Mouse (Mus musculus) heart, embryonic 14.5 days (tissue): ENCODE data around the gene Slc15a4. TPM values are rescaled to one million over a fixed set of nuclear protein-coding genes. Genes with fewer than 3 reads are reported as not detected.

Experiments used
- ATAC-seq: fragments of 200-750 bp; cut with Nextera tagmentation; 2 replicates; pipeline ENCODE4 v1.8.0; 2017; ENCODE audit warnings: low read depth, moderate TSS enrichment; ENCODE audit not compliant: insufficient number of reproducible peaks, insufficient read depth, low FRiP score
- H3K27ac ChIP-seq, 2 experiments: fragments of 200-500 bp in 1 of 2; fragments of 300-500 bp in 1 of 2; sonication (generic) in 1 of 2; replicated peaks in 1 of 2; 2 replicates each; pipeline ENCODE4 v1.5.1; 2012 to 2014; ENCODE audit warnings: low read depth in 2 of 2, low read length in 2 of 2, control low read depth in 1 of 2, mild to moderate bottlenecking in 1 of 2, mixed read lengths in 1 of 2; ENCODE audit not compliant: control insufficient read depth in 1 of 2, insufficient read depth in 1 of 2
- H3K27me3 ChIP-seq: fragments of 300-500 bp; sonication (generic); 2 replicates; pipeline ENCODE4 v1.6.1; 2014; ENCODE audit warnings: mild to moderate bottlenecking, low read length, control low read depth; ENCODE audit not compliant: control insufficient read depth, insufficient read depth
- H3K36me3 ChIP-seq: fragments of 300-500 bp; sonication (generic); 2 replicates; pipeline ENCODE4 v1.6.1; 2014; ENCODE audit warnings: mild to moderate bottlenecking, control low read depth, low read length, mixed read lengths; ENCODE audit not compliant: control insufficient read depth, insufficient read depth
- H3K4me1 ChIP-seq, 2 experiments: fragments of 200-500 bp in 1 of 2; fragments of 300-500 bp in 1 of 2; sonication (generic) in 1 of 2; 2 replicates each; pipeline ENCODE4 v1.6.1; 2012 to 2014; ENCODE audit warnings: low read length in 2 of 2, control low read depth in 1 of 2, mixed read lengths in 1 of 2; ENCODE audit not compliant: control insufficient read depth in 2 of 2, insufficient read depth in 2 of 2
- H3K4me2 ChIP-seq: fragments of 300-500 bp; sonication (generic); 2 replicates; pipeline ENCODE4 v1.6.1; 2014; ENCODE audit warnings: mild to moderate bottlenecking, low read length
- H3K4me3 ChIP-seq, 2 experiments: fragments of 200-500 bp in 1 of 2; fragments of 300-500 bp in 1 of 2; sonication (generic) in 1 of 2; 2 replicates each; pipeline ENCODE4 v1.5.1; 2012 to 2014; ENCODE audit warnings: low read length in 2 of 2, mild to moderate bottlenecking in 2 of 2, control low read depth in 1 of 2, low read depth in 1 of 2, moderate library complexity in 1 of 2; ENCODE audit not compliant: control insufficient read depth in 1 of 2, insufficient read depth in 1 of 2
- H3K9ac ChIP-seq: fragments of 300-500 bp; sonication (generic); 2 replicates; pipeline ENCODE4 v1.6.1; 2014; ENCODE audit warnings: mild to moderate bottlenecking, low read length
- H3K9me3 ChIP-seq: fragments of 300-500 bp; sonication (generic); 2 replicates; pipeline ENCODE4 v1.6.1; 2016; ENCODE audit warnings: low read length, control low read depth; ENCODE audit not compliant: control insufficient read depth
- WGBS: fragments of 180-500 bp; shearing (Covaris S2); extraction: QIAGEN DNeasy Blood & Tissue Kit; methylation state at CpG from one replicate; pipeline ENCODE4 v1.1.7; 2014; 5-methylcytosine and 5-hydroxymethylcytosine counted together
- polyA plus RNA-seq: library from polyadenylated mRNA; unstranded; fragments of >200 nt; fragmentation: Nextera tagmentation; extraction: Ambion mirVana; gene quantifications from 2 replicates; pipeline ENCODE4 v1.2.1, GENCODE M21; 2014

Gene Slc15a4
- polyA plus RNA-seq, 1 experiment from 2014 or later, result 14.2 TPM

DNA sequence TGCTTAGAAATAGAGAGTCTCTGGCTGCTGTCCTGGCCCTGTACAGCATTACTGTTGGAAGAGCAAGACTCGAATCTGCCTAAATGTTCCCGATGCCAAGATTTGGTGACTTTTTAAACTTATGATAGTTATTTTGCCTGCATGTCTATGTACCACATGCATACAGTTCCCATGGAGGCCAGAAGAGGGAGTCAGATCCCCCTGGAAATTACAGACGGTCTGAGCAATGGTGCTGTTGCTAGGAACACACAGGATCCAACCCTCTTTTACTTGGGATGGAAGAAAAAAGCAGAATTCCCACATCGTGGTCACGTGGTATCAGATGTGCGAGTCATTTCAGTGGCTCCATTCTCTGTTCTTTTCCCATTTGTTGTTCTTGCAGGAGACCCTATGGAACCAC is 39.8 kb downstream of the Slc15a4 start:
- Histone ChIP-seq H3K9ac (no peak overlapping the region), H3K4me2 (no peak overlapping the region), H3K4me1 (no peaks in the 10 kb centered on the region), H3K27me3 (no peaks in the 10 kb centered on the region), H3K9me3 (no peaks in the 10 kb centered on the region), H3K4me3 (no peak overlapping the region), H3K27ac (no peak overlapping the region), H3K36me3 (peaks cover 75% of the 10 kb centered on the region)
- WGBS, result 78% methylated on average over 6 of the region's 6 CpGs
- ATAC-seq, result no peak

DNA sequence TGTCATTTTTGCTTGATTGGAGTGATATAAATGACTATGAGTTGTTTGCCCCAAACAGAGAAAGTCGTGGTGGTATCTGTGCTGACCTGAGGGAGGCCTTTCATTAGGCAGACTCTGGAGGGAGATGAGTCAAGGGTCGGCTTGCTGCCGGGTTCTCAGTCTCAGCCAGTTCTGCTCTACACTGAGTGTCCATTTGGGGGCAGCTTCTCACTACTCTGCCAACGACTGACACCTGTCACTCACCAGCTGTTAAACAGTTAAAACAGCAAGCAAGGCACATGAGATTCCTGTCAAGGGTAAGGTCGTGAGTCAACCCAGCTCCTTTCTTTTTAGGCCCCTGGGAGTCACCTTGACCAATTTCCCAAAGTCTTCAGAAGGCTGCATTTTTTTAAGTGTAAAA is 40.3 kb downstream of the Slc15a4 start:
- 64% methylated on average over 5 of the region's 5 CpGs for WGBS
- no peak overlapping the region for H3K27ac ChIP-seq
- no peak overlapping the region for H3K4me3 ChIP-seq
- H3K36me3 ChIP-seq, result peaks cover 71% of the 10 kb centered on the region
- H3K27me3 ChIP-seq, result no peaks in the 10 kb centered on the region
- ATAC-seq, result no peak
- H3K4me2 ChIP-seq, result no peak overlapping the region
- no peaks in the 10 kb centered on the region for H3K9me3 ChIP-seq
- H3K4me1 ChIP-seq, result no peaks in the 10 kb centered on the region
- H3K9ac ChIP-seq, result no peak overlapping the region

DNA sequence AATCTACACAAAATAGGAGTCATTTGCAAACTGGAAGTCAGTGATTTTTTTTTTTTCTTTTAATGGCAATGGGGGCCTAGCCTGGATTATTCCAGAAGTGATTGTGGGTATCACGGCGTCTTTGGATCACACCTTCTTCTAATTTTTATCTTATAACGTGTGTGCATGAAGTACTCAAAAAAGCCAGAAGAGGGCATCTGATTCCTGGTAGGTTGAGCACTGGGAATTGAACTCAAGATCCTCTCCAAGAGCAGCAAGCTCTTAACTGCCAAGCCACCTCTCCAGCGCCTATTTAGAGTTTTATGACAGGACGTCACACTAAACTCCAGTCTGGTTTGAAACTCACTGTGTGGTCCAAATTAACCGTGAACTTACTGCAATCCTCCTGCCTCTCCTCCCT is 44.8 kb downstream of the Slc15a4 start:
- Histone ChIP-seq H3K36me3 (peaks cover 25% of the 10 kb centered on the region), H3K27me3 (no peaks in the 10 kb centered on the region), H3K9ac (no peak overlapping the region), H3K4me1 (no peaks in the 10 kb centered on the region), H3K27ac (no peak overlapping the region), H3K9me3 (no peaks in the 10 kb centered on the region), H3K4me3 (no peak overlapping the region), H3K4me2 (no peak overlapping the region)
- 70% methylated on average over 6 of the region's 6 CpGs for WGBS
- ATAC-seq, result no peak

GRCm38 (mm10) chr5:127583658-127584057 is 49.0 kb downstream of the Slc15a4 start:
- H3K9me3 ChIP-seq, result no peaks in the 10 kb centered on the region
- no peaks in the 10 kb centered on the region for H3K4me1 ChIP-seq
- WGBS, result 77% methylated on average over 8 of the region's 8 CpGs
- no peak for ATAC-seq
- no peak overlapping the region for H3K9ac ChIP-seq
- H3K4me3 ChIP-seq, result no peak overlapping the region
- H3K36me3 ChIP-seq, result no peaks in the 10 kb centered on the region
- no peak overlapping the region for H3K4me2 ChIP-seq
- no peak overlapping the region for H3K27ac ChIP-seq
- H3K27me3 ChIP-seq, result no peaks in the 10 kb centered on the region

GRCm38 (mm10) chr5:127577419-127577818 is 55.3 kb downstream of the Slc15a4 start:
- Histone ChIP-seq H3K27me3 (no peaks in the 10 kb centered on the region), H3K9me3 (no peaks in the 10 kb centered on the region), H3K4me1 (no peaks in the 10 kb centered on the region), H3K4me3 (no peak overlapping the region), H3K27ac (no peak overlapping the region), H3K4me2 (no peak overlapping the region), H3K9ac (no peak overlapping the region), H3K36me3 (no peaks in the 10 kb centered on the region)
- WGBS, result 55% methylated on average over 8 of the region's 8 CpGs
- no peak for ATAC-seq

GRCm38 (mm10) chr5:127567165-127567741 is 65.4 kb downstream of the Slc15a4 start:
- 75% methylated on average over 6 of the region's 6 CpGs for WGBS
- no peak for ATAC-seq
- no peak overlapping the region for H3K9ac ChIP-seq

DNA sequence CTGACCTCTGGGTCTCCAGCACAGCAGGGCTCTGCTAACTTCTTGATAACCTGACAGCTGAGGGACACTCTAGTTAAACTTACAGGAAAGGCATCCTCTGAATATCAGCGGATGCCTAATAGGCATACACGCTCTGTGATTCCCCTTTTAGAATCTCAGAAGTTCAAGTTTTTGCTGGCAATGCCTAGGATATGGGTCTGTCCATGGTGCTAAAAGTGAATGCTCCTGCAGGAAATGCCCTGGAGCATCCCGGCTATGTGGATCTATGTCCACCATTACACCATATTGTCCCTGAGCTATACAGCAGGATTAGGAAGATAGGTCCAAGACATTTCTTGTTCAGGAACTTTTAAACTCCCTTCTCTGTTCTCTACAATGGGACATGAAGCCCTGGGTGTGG is 71.6 kb downstream of the Slc15a4 start:
- no peak overlapping the region for H3K9ac ChIP-seq

More at GRCm38 (mm10) chr5:127567165-127567741, 65.4 kb downstream of the Slc15a4 start:
- no peaks in the 10 kb centered on the region for H3K36me3 ChIP-seq
- H3K27ac ChIP-seq, result no peak overlapping the region
- no peaks in the 10 kb centered on the region for H3K27me3 ChIP-seq
- H3K4me3 ChIP-seq, result no peak overlapping the region
- H3K4me2 ChIP-seq, result no peak overlapping the region
- no peaks in the 10 kb centered on the region for H3K9me3 ChIP-seq
- no peaks in the 10 kb centered on the region for H3K4me1 ChIP-seq

GRCm38 (mm10) chr5:127548136-127548535 is 84.6 kb downstream of the Slc15a4 start:
- H3K4me3 ChIP-seq, result no peak overlapping the region
- no peaks in the 10 kb centered on the region for H3K9me3 ChIP-seq
- H3K4me1 ChIP-seq, result no peaks in the 10 kb centered on the region
- ATAC-seq, result no peak
- no peak overlapping the region for H3K27ac ChIP-seq
- H3K4me2 ChIP-seq, result no peak overlapping the region
- H3K9ac ChIP-seq, result no peak overlapping the region
- H3K36me3 ChIP-seq, result no peaks in the 10 kb centered on the region
- no peaks in the 10 kb centered on the region for H3K27me3 ChIP-seq
- 72% methylated on average over 2 of the region's 2 CpGs for WGBS

More for the DNA sequence above, 71.6 kb downstream of the Slc15a4 start:
- Histone ChIP-seq H3K4me2 (no peak overlapping the region), H3K27me3 (no peaks in the 10 kb centered on the region), H3K36me3 (no peaks in the 10 kb centered on the region), H3K27ac (no peak overlapping the region), H3K9me3 (no peaks in the 10 kb centered on the region), H3K4me1 (no peaks in the 10 kb centered on the region), H3K4me3 (no peak overlapping the region)
- ATAC-seq, result no peak
- 46% methylated on average over 3 of the region's 3 CpGs for WGBS
